Mouse (Mus musculus): ENCODE measurements around the gene Npw. TPM values are rescaled to one million over a fixed set of nuclear protein-coding genes. Genes with fewer than 3 reads are reported as not detected.
A peak's percentile ranks its signal among the peaks of the same experiment; 100 is the strongest.

Gene Npw
- polyA plus RNA-seq, 1 experiment from 2014 or later, result 1.3 TPM

DNA sequence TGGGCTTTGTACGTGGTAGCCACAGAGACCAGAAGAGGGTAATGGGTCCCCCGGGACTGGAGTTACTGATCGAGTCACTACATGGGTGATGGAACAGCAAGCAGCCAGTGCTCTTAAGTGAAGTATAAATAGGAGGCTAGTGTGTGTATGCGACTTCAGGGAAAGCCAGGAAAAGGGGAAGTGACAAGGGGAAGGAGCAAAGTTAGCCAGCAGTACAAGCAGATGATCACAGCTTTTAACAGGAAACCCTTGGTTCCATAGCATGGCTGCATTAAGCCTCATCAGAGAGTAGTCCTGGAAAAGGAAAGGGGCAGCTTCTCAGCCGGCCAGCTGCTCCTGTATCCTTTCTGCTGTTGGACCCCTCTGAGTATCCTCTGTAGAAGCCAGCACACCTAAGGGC is 34.1 kb upstream of the Npw start:
- Histone ChIP-seq H3K27me3 (peaks cover 46% of the 10 kb centered on the region), H3K9me3 (no peaks in the 10 kb centered on the region), H3K4me3 (replicated peaks) (no peak overlapping the region), H3K9ac (replicated peaks) (no peak overlapping the region), H3K4me1 (replicated peaks) (peaks cover 30% of the 10 kb centered on the region), H3K27ac (no peak overlapping the region), H3K4me2 (no peak overlapping the region), H3K36me3 (peaks cover 21% of the 10 kb centered on the region)
- ATAC-seq (ENCODE audit: insufficient number of reproducible peaks, insufficient read depth, low FRiP score, low TSS enrichment, low read depth), result no peak
- WGBS, result 90% methylated on average over 5 of the region's 5 CpGs

DNA sequence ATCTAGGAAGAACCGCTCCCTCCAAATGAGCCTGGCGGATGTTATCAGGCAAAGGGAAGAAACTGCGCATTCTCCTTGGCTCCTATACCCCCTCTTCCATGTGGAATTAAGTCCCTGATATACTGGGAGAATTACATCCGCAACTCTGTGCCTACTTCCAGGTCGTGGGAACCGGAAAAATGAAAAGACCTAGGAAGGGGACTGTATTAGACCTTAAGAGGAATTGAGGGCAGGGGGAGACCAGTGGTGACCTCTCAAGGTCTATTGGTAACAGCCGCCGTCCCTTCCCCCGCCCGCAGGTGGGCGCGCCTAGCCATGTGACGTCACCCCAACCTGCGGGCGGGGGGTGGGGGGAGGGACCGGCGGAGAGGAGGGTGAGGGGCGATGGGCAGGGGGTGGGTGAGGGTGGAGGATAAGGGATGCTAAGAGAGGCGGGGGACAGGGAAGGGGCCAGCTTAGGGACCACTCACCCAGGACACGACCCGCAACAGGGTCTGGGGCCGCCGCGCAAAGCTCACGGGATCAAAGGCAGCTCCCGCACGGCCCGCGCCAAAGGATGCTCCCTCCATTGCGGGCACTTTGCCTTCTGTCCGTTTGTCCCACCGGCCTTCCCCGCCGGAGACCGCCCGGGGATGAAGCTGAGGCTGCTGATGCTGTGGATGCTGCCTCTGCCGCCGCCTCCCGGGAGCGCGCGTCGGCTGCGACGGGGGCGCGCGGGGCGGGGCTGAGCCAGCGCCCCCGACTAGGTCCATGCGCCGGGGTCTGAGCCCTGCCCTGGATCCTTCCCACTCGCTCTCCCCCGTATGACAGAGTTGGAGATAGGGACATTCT is 31.2 kb upstream of the Npw start, which contains the start of gene Syngr3:
Syngr3 (minus strand) TSS at position 705 of the 831 bp plus-strand sequence.
- peaks cover 21% of the 10 kb centered on the region for H3K36me3 ChIP-seq
- H3K27me3 ChIP-seq, result peaks cover 63% of the 10 kb centered on the region
- no peaks in the 10 kb centered on the region for H3K9me3 ChIP-seq
- WGBS, result 1% methylated on average over 50 of the region's 55 CpGs
- no peak within 1 kb of the TSS for H3K27ac ChIP-seq
- peaks cover 19% of the 10 kb centered on the region for H3K4me1 ChIP-seq (replicated peaks)
- peak; percentile 35; the same call in 1 of the 2 replicates for ATAC-seq (ENCODE audit: insufficient number of reproducible peaks, insufficient read depth, low FRiP score, low TSS enrichment, low read depth)
- H3K4me3 ChIP-seq (replicated peaks), result peak within 1 kb of the TSS; percentile 70
- peak within 1 kb of the TSS; percentile 74 for H3K9ac ChIP-seq (replicated peaks)
- peak within 1 kb of the TSS; percentile 94 for H3K4me2 ChIP-seq

DNA sequence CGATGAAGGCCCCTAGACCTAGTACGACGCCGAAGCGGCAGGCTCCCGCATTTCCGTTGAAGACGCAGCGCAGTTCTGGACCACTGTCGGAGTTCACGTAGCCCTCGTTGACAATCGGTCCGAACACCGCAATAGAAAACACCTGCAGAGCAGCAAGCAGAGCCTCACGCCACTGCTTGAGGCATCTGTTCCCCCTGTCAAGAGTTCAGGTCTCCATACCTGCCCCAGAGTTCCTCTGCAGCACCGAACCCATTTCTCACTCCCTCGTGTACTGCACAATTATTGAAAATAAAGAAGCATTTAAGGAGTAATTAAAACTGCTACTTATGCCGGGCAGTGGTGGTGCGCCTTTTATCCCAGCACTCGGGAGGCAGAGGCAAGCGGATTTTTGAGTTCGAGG is 29.3 kb upstream of the Npw start:
- WGBS, result 18% methylated on average over 23 of the region's 23 CpGs
- Histone ChIP-seq H3K4me2 (peak overlapping the region; percentile 52), H3K27ac (no peak overlapping the region), H3K9ac (replicated peaks) (peak overlapping the region; percentile 37; the same call in 1 of the 2 replicates), H3K36me3 (peaks cover 8% of the 10 kb centered on the region), H3K27me3 (peaks cover 63% of the 10 kb centered on the region), H3K9me3 (no peaks in the 10 kb centered on the region), H3K4me1 (replicated peaks) (peaks cover 15% of the 10 kb centered on the region), H3K4me3 (replicated peaks) (peak overlapping the region; percentile 29)
- no peak for ATAC-seq (ENCODE audit: insufficient number of reproducible peaks, insufficient read depth, low FRiP score, low TSS enrichment, low read depth)

DNA sequence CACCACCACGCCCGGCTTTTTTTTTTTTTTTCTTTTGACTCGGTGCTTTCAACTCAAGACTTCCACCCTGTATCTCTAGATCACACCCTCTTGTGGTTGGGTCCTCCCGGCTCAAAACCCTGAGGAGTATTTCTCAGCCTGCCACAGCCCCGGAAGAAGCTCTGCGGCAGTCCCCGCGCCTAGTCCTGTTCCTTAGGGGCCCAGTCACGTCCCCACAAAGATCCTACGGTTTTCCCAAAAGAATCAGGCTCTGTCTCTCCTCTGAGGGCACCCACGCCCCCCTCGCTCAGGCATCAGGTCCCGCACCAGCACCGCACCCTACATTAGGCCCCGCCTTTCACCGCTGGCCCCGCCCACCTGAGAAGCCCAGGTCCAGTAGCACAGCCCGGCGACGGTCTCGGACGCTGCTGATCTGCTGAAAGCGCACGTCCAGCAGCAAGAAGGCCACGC is 28.9 kb upstream of the Npw start:
- H3K4me3 ChIP-seq (replicated peaks), result peak overlapping the region; percentile 29
- no peaks in the 10 kb centered on the region for H3K9me3 ChIP-seq
- H3K36me3 ChIP-seq, result peaks cover 8% of the 10 kb centered on the region
- H3K27ac ChIP-seq, result no peak overlapping the region
- WGBS, result 3% methylated on average over 25 of the region's 25 CpGs
- peaks cover 61% of the 10 kb centered on the region for H3K27me3 ChIP-seq
- peak overlapping the region; percentile 37; the same call in 1 of the 2 replicates for H3K9ac ChIP-seq (replicated peaks)
- H3K4me2 ChIP-seq, result peak overlapping the region; percentile 52
- no peak for ATAC-seq (ENCODE audit: insufficient number of reproducible peaks, insufficient read depth, low FRiP score, low TSS enrichment, low read depth)
- H3K4me1 ChIP-seq (replicated peaks), result peaks cover 15% of the 10 kb centered on the region

DNA sequence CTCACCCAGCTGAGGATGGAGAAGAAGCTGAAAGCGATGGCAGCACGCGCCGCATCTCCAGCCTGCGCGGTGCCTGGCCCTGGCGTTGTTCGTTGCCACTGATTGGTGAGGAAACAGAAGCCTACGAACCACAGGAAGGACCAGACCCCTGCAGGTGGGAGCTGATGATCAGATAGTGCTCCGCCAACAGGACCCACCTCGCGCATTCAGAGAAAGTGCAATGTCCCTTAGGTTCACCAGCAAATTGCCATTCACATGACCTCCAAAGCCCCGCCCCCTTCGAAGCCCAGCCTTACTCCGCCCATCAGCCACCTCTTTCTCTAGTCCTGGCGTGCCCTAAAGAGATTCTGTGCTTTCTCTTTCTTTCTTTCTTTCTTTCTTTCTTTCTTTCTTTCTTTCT is 28.3 kb upstream of the Npw start:
- peaks cover 56% of the 10 kb centered on the region for H3K27me3 ChIP-seq
- H3K27ac ChIP-seq, result no peak overlapping the region
- peaks cover 11% of the 10 kb centered on the region for H3K36me3 ChIP-seq
- H3K9ac ChIP-seq (replicated peaks), result no peak overlapping the region
- peak overlapping the region; percentile 44 for H3K4me2 ChIP-seq
- H3K4me1 ChIP-seq (replicated peaks), result peaks cover 15% of the 10 kb centered on the region
- no peaks in the 10 kb centered on the region for H3K9me3 ChIP-seq
- peak overlapping the region; percentile 16; the same call in 1 of the 2 replicates for H3K4me3 ChIP-seq (replicated peaks)
- no peak for ATAC-seq (ENCODE audit: insufficient number of reproducible peaks, insufficient read depth, low FRiP score, low TSS enrichment, low read depth)
- WGBS, result 22% methylated on average over 16 of the region's 16 CpGs

DNA sequence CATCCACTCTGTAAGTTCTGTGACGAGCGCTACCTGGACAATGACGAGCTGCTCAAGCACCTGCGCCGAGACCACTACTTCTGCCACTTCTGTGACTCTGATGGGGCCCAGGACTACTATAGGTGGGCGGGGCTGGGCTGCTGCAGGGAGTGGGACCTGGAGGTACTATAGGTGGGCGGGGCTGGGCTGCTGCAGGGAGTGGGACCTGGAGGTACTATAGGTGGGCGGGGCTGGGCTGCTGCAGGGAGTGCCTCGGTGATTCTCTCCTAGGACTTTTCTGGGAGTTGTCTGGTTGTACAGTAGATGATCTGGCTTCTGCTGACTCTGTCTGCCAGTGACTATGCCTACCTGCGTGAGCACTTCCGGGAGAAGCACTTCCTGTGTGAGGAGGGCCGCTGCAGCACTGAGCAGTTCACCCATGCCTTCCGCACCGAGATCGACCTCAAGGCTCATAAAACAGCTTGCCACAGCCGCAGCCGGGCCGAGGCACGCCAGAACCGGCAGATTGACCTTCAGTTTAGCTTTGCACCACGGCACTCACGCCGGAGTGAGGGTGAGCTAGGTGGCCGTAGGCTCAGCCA is 19.3 kb upstream of the Npw start:
- Histone ChIP-seq H3K4me3 (replicated peaks) (no peak overlapping the region), H3K4me2 (no peak overlapping the region), H3K27ac (no peak overlapping the region), H3K9me3 (no peaks in the 10 kb centered on the region), H3K27me3 (no peaks in the 10 kb centered on the region), H3K4me1 (replicated peaks) (peaks cover under 1% of the 10 kb centered on the region; the same call in 1 of the 2 replicates), H3K36me3 (peaks cover 67% of the 10 kb centered on the region), H3K9ac (replicated peaks) (no peak overlapping the region)
- WGBS, result 86% methylated on average over 24 of the region's 24 CpGs
- ATAC-seq (ENCODE audit: insufficient number of reproducible peaks, insufficient read depth, low FRiP score, low TSS enrichment, low read depth), result no peak

DNA sequence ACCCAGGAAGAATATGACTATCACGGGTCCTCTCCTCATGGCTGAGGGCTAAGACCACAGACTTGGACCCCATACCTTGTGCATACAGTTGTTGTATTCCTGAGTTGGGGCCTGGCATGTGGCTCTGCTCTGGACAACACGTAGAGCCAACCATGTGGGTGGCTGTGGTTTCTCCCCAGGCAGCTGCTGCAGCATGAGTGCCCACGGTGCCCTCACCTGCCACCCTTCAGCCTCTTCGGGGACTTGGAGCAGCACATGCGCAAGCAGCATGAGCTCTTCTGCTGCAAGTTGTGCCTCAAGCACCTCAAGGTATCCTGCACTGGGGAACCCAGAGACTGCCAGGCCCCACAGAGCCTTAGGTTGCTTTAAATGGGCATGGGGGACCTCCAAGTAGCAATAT is 18.6 kb upstream of the Npw start:
- Histone ChIP-seq H3K4me1 (replicated peaks) (peaks cover 8% of the 10 kb centered on the region), H3K27ac (no peak overlapping the region), H3K27me3 (no peaks in the 10 kb centered on the region), H3K36me3 (peaks cover 59% of the 10 kb centered on the region), H3K4me2 (no peak overlapping the region), H3K9ac (replicated peaks) (no peak overlapping the region), H3K4me3 (replicated peaks) (no peak overlapping the region), H3K9me3 (no peaks in the 10 kb centered on the region)
- 91% methylated on average over 5 of the region's 5 CpGs for WGBS
- ATAC-seq (ENCODE audit: insufficient number of reproducible peaks, insufficient read depth, low FRiP score, low TSS enrichment, low read depth), result no peak

DNA sequence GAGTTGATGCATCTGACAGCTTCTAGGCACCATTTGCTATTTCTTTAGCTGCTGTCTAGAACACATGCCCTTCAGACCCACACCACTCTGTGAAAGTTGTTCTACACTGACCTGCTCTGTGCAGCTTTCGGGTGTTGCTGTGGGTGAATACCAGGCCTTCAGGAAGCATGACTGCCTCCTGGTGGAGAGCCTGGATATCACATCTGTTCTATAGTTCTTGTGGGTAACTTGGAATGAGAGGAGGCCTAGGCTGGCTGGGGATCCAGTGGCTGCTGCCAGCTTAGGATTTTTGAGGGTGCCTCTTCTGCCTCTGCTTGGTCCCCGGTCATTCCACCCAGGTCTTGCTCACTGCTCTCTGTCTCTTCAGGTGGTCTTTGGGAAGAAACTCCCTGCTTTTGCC is 17.9 kb upstream of the Npw start:
- ATAC-seq (ENCODE audit: insufficient number of reproducible peaks, insufficient read depth, low FRiP score, low TSS enrichment, low read depth), result no peak
- H3K36me3 ChIP-seq, result peaks cover 53% of the 10 kb centered on the region
- 63% methylated on average over 2 of the region's 2 CpGs for WGBS
- H3K4me1 ChIP-seq (replicated peaks), result peaks cover 15% of the 10 kb centered on the region
- no peak overlapping the region for H3K4me2 ChIP-seq
- H3K4me3 ChIP-seq (replicated peaks), result no peak overlapping the region
- H3K27me3 ChIP-seq, result no peaks in the 10 kb centered on the region
- no peak overlapping the region for H3K27ac ChIP-seq
- H3K9ac ChIP-seq (replicated peaks), result no peak overlapping the region
- no peaks in the 10 kb centered on the region for H3K9me3 ChIP-seq

DNA sequence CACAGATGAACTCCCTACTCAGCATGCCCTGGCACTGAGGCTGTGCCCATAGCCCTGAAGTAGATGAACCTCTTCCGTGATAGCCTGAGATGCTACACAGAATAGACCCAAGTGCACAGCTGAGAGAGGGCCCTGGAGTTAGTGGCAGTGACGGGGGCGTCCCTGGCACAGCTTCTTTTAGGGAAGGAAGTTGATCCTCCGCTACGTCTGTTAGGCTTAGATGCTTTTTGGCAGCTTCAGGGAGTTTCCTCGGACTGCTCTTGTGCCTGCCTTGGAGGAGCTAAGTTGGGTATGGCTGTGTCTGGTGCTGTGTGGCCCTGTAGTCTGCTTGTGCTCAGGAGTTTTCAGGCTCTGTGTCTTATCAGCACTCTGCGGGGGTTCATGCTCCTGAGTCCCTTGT is 16.0 kb upstream of the Npw start:
- Histone ChIP-seq H3K27ac (no peak overlapping the region), H3K4me1 (replicated peaks) (peaks cover 25% of the 10 kb centered on the region), H3K4me2 (no peak overlapping the region), H3K9me3 (no peaks in the 10 kb centered on the region), H3K27me3 (no peaks in the 10 kb centered on the region), H3K9ac (replicated peaks) (peak overlapping the region; percentile 40; the same call in 1 of the 2 replicates), H3K36me3 (peaks cover 33% of the 10 kb centered on the region), H3K4me3 (replicated peaks) (no peak overlapping the region)
- ATAC-seq (ENCODE audit: insufficient number of reproducible peaks, insufficient read depth, low FRiP score, low TSS enrichment, low read depth), result no peak
- WGBS, result 85% methylated on average over 7 of the region's 7 CpGs

DNA sequence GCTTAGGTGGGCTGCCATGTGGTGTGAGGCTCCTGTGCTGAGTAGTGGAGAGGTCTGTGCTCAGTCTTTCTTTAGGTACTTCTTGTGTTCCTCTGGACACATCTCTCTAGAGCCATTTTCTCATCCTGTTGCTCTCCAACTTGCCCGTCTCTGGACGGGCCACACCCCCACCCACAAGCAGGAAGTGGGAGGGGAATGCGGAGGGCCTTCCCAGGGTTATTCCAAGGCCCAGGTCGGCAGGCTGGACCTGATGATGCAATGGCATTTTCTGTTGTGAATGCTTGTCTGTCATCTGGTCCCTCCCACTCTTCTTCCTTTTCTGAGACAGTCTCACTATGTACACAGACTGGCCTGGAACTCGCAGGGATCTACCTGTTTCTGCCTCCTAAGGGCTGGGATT is 13.9 kb upstream of the Npw start:
- ATAC-seq (ENCODE audit: insufficient number of reproducible peaks, insufficient read depth, low FRiP score, low TSS enrichment, low read depth), result no peak
- peak overlapping the region; percentile 44 for H3K9ac ChIP-seq (replicated peaks)
- WGBS, result 22% methylated on average over 5 of the region's 5 CpGs
- H3K27me3 ChIP-seq, result no peaks in the 10 kb centered on the region
- H3K27ac ChIP-seq, result no peak overlapping the region
- no peak overlapping the region for H3K4me3 ChIP-seq (replicated peaks)
- peaks cover 12% of the 10 kb centered on the region for H3K36me3 ChIP-seq
- H3K9me3 ChIP-seq, result no peaks in the 10 kb centered on the region
- H3K4me1 ChIP-seq (replicated peaks), result peaks cover 31% of the 10 kb centered on the region
- peak overlapping the region; percentile 85 for H3K4me2 ChIP-seq

DNA sequence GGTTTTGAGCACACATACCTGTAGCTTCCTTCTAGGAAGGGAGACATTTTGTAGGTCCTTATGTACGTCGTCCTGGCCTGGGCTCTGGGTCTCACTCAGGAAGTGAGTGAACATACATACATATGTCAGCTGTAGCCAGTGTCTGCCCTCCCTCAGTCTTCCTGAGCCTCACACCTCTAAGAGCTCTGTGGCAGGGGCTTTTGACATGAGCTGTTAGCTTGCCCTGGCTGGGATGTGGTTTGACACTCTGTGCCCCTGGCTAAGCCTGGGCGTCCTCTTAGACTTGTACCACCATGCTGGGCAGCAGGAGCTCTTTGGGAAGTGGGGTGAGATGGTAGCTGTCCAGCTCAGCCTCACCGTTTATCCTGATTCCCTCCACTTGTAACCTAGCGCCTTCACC is 13.1 kb upstream of the Npw start:
- Histone ChIP-seq H3K27ac (no peak overlapping the region), H3K4me2 (peak overlapping the region; percentile 85), H3K4me3 (replicated peaks) (0 out of 2 replicates have a peak overlapping the region, but pooled peaks have one; percentile 99), H3K4me1 (replicated peaks) (peaks cover 31% of the 10 kb centered on the region), H3K9ac (replicated peaks) (peak overlapping the region; percentile 44), H3K9me3 (no peaks in the 10 kb centered on the region), H3K27me3 (no peaks in the 10 kb centered on the region), H3K36me3 (peaks cover 4% of the 10 kb centered on the region; the same call in 1 of the 2 replicates)
- WGBS, result 80% methylated on average over 5 of the region's 5 CpGs
- ATAC-seq (ENCODE audit: insufficient number of reproducible peaks, insufficient read depth, low FRiP score, low TSS enrichment, low read depth), result no peak
